Mouse (Mus musculus): ENCODE measurements at regions not wholly inside any gene's neighbourhood (a gene's known extent, or its start where the extent isn't known, plus 50 kb on each side); places are given as distances from the start of the nearest gene placed in this dataset.

DNA sequence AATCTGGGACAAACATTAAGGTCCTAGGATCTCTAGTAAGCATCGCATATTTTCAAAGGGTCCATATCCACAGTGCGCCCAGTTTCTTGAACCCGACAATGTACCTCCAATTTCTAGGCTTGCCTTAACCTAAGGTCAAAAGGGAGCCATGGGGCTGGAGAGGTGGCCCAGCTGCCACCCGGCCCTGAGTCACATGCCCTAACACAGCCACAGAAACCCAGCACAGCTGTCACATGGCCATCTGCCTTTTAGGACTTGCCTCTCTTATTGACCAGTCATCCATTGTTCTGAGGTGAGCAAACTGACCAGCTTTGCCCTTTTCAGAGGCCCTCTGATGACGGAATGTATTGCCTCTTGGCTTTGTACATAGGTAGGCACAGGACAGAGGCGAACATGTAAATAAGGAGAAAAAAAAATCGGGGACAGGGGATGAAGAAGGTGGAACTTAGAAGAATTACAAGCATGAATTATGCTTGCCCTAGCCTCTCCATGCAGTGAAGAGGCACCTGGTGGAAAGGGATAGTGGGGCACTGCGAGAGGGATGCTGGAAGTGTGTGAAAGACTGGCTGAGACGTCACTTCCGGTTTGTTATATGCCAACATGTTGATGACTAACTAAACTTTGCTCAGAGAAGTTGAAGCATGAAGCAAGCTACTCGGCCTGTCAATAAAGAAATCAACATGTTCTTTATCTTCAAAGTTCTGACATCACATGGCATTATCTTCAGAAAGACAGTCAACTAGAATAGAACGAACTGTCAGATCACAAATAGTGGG is 84.3 kb upstream of the Nap1l1 start:
- TF ChIP-seq MYOD1 (IDR thresholded peaks at IDR 0.05; ENCODE audit: control insufficient read depth, insufficient read length, low read depth): peak; percentile 56
- no peak for TF ChIP-seq MAX (IDR thresholded peaks at IDR 0.05)
- no peak for TF ChIP-seq MYOG (IDR thresholded peaks at IDR 0.05; ENCODE audit: control insufficient read depth, extremely low read depth, insufficient read length)
- TF ChIP-seq CEBPB (IDR thresholded peaks at IDR 0.05; ENCODE audit: low read depth): no peak
- peak; percentile 60 for TF ChIP-seq USF1 (IDR thresholded peaks at IDR 0.05; ENCODE audit: low read depth)
- no peak overlapping the region for H3ac ChIP-seq (ENCODE audit: control insufficient read depth, insufficient read length, low read depth)
- H3K79me2 ChIP-seq (ENCODE audit: control insufficient read depth, insufficient read depth): no peaks in the 10 kb centered on the region
- no peaks in the 10 kb centered on the region for H3K27me3 ChIP-seq (ENCODE audit: control insufficient read depth, insufficient read depth, insufficient read length)
- H3K4me3 ChIP-seq (ENCODE audit: insufficient read depth, poor library complexity, severe bottlenecking): no peak overlapping the region
- no peaks in the 10 kb centered on the region for H3K36me3 ChIP-seq (ENCODE audit: control insufficient read depth, insufficient read depth)
- no peaks in the 10 kb centered on the region for H3K79me3 ChIP-seq (ENCODE audit: low read depth)

DNA sequence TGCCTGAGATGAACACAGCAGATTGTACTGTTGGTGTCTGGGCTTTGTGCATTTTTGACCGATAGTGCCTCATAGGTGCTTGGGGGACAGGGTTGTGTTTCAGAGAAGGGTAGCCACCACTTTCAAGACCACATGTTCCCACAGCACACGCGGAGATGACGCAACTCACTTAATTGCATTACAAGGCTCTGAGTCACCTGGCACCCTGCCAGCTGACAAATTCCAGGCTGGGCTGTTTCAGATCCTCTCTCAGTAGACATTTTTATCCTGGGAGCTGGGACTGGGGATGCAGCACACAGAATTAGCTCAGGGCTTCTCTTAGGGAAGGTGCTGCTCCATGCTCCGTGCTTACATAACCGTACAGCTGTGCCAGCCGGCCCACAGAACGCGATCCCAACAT is 83.1 kb upstream of the Nap1l1 start:
- Histone ChIP-seq H3K4me3 (ENCODE audit: insufficient read depth, poor library complexity, severe bottlenecking) (no peak overlapping the region), H3ac (ENCODE audit: control insufficient read depth, insufficient read length, low read depth) (no peak overlapping the region), H3K79me2 (ENCODE audit: control insufficient read depth, insufficient read depth) (no peaks in the 10 kb centered on the region), H3K27me3 (ENCODE audit: control insufficient read depth, insufficient read depth, insufficient read length) (no peaks in the 10 kb centered on the region), H3K79me3 (ENCODE audit: low read depth) (no peaks in the 10 kb centered on the region), H3K36me3 (ENCODE audit: control insufficient read depth, insufficient read depth) (no peaks in the 10 kb centered on the region)
- TF ChIP-seq CTCF (IDR thresholded peaks at IDR 0.05; ENCODE audit: control insufficient read depth, insufficient read depth, insufficient read length) (no peak), MYOD1 (IDR thresholded peaks at IDR 0.05; ENCODE audit: control insufficient read depth, insufficient read length, low read depth) (peak; percentile 55), MAX (IDR thresholded peaks at IDR 0.05) (peak; percentile 98), MYOG (IDR thresholded peaks at IDR 0.05; ENCODE audit: control insufficient read depth, extremely low read depth, insufficient read length) (no peak), FOSL1 (IDR thresholded peaks at IDR 0.05; ENCODE audit: insufficient read depth, low read length, poor library complexity, severe bottlenecking) (peak; percentile 90), USF1 (IDR thresholded peaks at IDR 0.05; ENCODE audit: low read depth) (peak; percentile 68), CEBPB (IDR thresholded peaks at IDR 0.05; ENCODE audit: low read depth) (peak; percentile 96)

- no peaks in the 10 kb centered on the region for H3K79me3 ChIP-seq (ENCODE audit: low read depth)
- H3K79me2 ChIP-seq (ENCODE audit: control insufficient read depth, insufficient read depth): no peaks in the 10 kb centered on the region
- no peaks in the 10 kb centered on the region for H3K36me3 ChIP-seq (ENCODE audit: control insufficient read depth, insufficient read depth)
- H3K27me3 ChIP-seq (ENCODE audit: control insufficient read depth, insufficient read depth, insufficient read length): no peaks in the 10 kb centered on the region
- TF ChIP-seq MYOG (IDR thresholded peaks at IDR 0.05; ENCODE audit: control insufficient read depth, extremely low read depth, insufficient read length) (no peak), MAX (IDR thresholded peaks at IDR 0.05) (no peak), FOSL1 (IDR thresholded peaks at IDR 0.05; ENCODE audit: insufficient read depth, low read length, poor library complexity, severe bottlenecking) (no peak), USF1 (IDR thresholded peaks at IDR 0.05; ENCODE audit: low read depth) (no peak), CTCF (IDR thresholded peaks at IDR 0.05; ENCODE audit: control insufficient read depth, insufficient read depth, insufficient read length) (no peak), CEBPB (IDR thresholded peaks at IDR 0.05; ENCODE audit: low read depth) (no peak), MYOD1 (IDR thresholded peaks at IDR 0.05; ENCODE audit: control insufficient read depth, insufficient read length, low read depth) (no peak)
- no peak overlapping the region for H3K4me3 ChIP-seq (ENCODE audit: insufficient read depth, poor library complexity, severe bottlenecking)
- no peak overlapping the region for H3ac ChIP-seq (ENCODE audit: control insufficient read depth, insufficient read length, low read depth)
Measured at GRCm38 (mm10) chr10:111394421-111394820, 78.6 kb upstream of the Nap1l1 start.

DNA sequence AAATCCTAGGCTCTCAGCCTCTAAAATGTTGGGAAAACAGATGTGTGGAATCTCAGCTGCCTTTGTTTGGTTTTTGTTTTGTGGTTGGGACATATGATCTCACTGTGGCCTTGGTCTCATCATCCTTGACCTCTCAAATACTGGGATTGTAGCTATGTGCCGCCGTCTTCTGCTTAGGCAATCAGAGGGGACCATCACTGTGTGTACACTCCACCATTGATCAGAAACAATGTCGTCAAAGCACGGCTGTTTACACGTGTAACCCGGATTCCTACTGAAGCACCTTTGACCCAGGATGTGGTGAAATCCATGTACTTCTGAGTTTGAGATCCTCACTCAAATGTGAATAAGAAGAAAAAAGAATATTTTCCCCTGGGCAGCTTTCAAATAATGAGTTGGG is 68.0 kb upstream of the Nap1l1 start:
- Histone ChIP-seq H3K27me3 (ENCODE audit: control insufficient read depth, insufficient read depth, insufficient read length) (no peaks in the 10 kb centered on the region), H3K79me2 (ENCODE audit: control insufficient read depth, insufficient read depth) (no peaks in the 10 kb centered on the region), H3K79me3 (ENCODE audit: low read depth) (no peaks in the 10 kb centered on the region), H3K4me3 (ENCODE audit: insufficient read depth, poor library complexity, severe bottlenecking) (no peak overlapping the region), H3ac (ENCODE audit: control insufficient read depth, insufficient read length, low read depth) (no peak overlapping the region), H3K36me3 (ENCODE audit: control insufficient read depth, insufficient read depth) (no peaks in the 10 kb centered on the region)
- no peak for TF ChIP-seq FOSL1 (IDR thresholded peaks at IDR 0.05; ENCODE audit: insufficient read depth, low read length, poor library complexity, severe bottlenecking)
- no peak for TF ChIP-seq CTCF (IDR thresholded peaks at IDR 0.05; ENCODE audit: control insufficient read depth, insufficient read depth, insufficient read length)
- no peak for TF ChIP-seq MYOD1 (IDR thresholded peaks at IDR 0.05; ENCODE audit: control insufficient read depth, insufficient read length, low read depth)
- no peak for TF ChIP-seq MYOG (IDR thresholded peaks at IDR 0.05; ENCODE audit: control insufficient read depth, extremely low read depth, insufficient read length)

- Histone ChIP-seq H3K27me3 (ENCODE audit: control insufficient read depth, insufficient read depth, insufficient read length) (no peaks in the 10 kb centered on the region), H3K36me3 (ENCODE audit: control insufficient read depth, insufficient read depth) (no peaks in the 10 kb centered on the region), H3ac (ENCODE audit: control insufficient read depth, insufficient read length, low read depth) (no peak overlapping the region), H3K4me3 (ENCODE audit: insufficient read depth, poor library complexity, severe bottlenecking) (no peak overlapping the region), H3K79me3 (ENCODE audit: low read depth) (no peaks in the 10 kb centered on the region), H3K79me2 (ENCODE audit: control insufficient read depth, insufficient read depth) (no peaks in the 10 kb centered on the region)
- no peak for TF ChIP-seq MYOG (IDR thresholded peaks at IDR 0.05; ENCODE audit: control insufficient read depth, extremely low read depth, insufficient read length)
- TF ChIP-seq MAX (IDR thresholded peaks at IDR 0.05): no peak
- no peak for TF ChIP-seq CTCF (IDR thresholded peaks at IDR 0.05; ENCODE audit: control insufficient read depth, insufficient read depth, insufficient read length)
- no peak for TF ChIP-seq CEBPB (IDR thresholded peaks at IDR 0.05; ENCODE audit: low read depth)
- TF ChIP-seq USF1 (IDR thresholded peaks at IDR 0.05; ENCODE audit: low read depth): no peak
- no peak for TF ChIP-seq MYOD1 (IDR thresholded peaks at IDR 0.05; ENCODE audit: control insufficient read depth, insufficient read length, low read depth)
- no peak for TF ChIP-seq FOSL1 (IDR thresholded peaks at IDR 0.05; ENCODE audit: insufficient read depth, low read length, poor library complexity, severe bottlenecking)
Measured at GRCm38 (mm10) chr10:111408887-111409286, 64.1 kb upstream of the Nap1l1 start.

DNA sequence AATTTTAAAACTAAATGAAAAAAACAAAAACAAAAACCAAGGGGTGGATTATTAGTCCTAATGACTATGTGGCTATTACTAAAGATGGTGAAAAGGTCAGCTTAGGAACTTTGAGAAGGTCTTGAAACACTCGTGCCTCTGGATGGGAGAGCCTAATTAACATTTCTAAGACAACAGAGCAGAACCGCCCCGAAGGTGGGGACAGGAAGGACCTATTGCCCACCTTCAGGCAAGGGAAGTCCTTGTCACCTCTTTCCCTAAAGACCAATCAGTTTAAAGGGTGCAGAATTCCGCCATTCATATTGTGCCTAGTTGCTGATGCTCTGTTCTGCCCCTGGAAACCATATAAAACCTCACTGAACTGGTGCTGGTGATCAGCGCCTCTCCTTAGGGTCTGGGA is 63.5 kb upstream of the Nap1l1 start:
- Histone ChIP-seq H3K27me3 (ENCODE audit: control insufficient read depth, insufficient read depth, insufficient read length) (no peaks in the 10 kb centered on the region), H3K36me3 (ENCODE audit: control insufficient read depth, insufficient read depth) (no peaks in the 10 kb centered on the region), H3K79me3 (ENCODE audit: low read depth) (no peaks in the 10 kb centered on the region), H3K79me2 (ENCODE audit: control insufficient read depth, insufficient read depth) (no peaks in the 10 kb centered on the region), H3K4me3 (ENCODE audit: insufficient read depth, poor library complexity, severe bottlenecking) (no peak overlapping the region), H3ac (ENCODE audit: control insufficient read depth, insufficient read length, low read depth) (no peak overlapping the region)
- TF ChIP-seq CEBPB (IDR thresholded peaks at IDR 0.05; ENCODE audit: low read depth) (no peak), MYOD1 (IDR thresholded peaks at IDR 0.05; ENCODE audit: control insufficient read depth, insufficient read length, low read depth) (no peak), MAX (IDR thresholded peaks at IDR 0.05) (no peak), MYOG (IDR thresholded peaks at IDR 0.05; ENCODE audit: control insufficient read depth, extremely low read depth, insufficient read length) (no peak), CTCF (IDR thresholded peaks at IDR 0.05; ENCODE audit: control insufficient read depth, insufficient read depth, insufficient read length) (no peak), USF1 (IDR thresholded peaks at IDR 0.05; ENCODE audit: low read depth) (no peak), FOSL1 (IDR thresholded peaks at IDR 0.05; ENCODE audit: insufficient read depth, low read length, poor library complexity, severe bottlenecking) (no peak)
